Mouse (Mus musculus): ENCODE measurements around the gene Arfgap3. TPM values are rescaled to one million over a fixed set of nuclear protein-coding genes. Genes with fewer than 3 reads are reported as not detected.

The Arfgap3 gene
- polyA plus RNA-seq, 1 experiment from 2014 or later = 41.1 TPM

GRCm38 (mm10) chr15:83251176-83252004, 98.7 kb downstream of the Arfgap3 start, which contains the start of gene A4galt:
Gene A4galt (minus strand): TSS chr15:83251774.
- Histone ChIP-seq H3K36me3 (ENCODE audit: insufficient read depth, low read length) (no peaks in the 10 kb centered on the region), H3K27ac (ENCODE audit: low read length) (peak within 1 kb of the TSS; percentile 65), H3K4me3 (ENCODE audit: low read length) (peak within 1 kb of the TSS; percentile 69), H3K27me3 (ENCODE audit: insufficient read depth, low read length) (peaks cover 16% of the 10 kb centered on the region), H3K4me2 (replicated peaks; ENCODE audit: low read depth, low read length) (peak within 1 kb of the TSS; percentile 92), H3K4me1 (ENCODE audit: insufficient read depth, low read length) (peaks cover 13% of the 10 kb centered on the region; the same call in 1 of the 2 replicates), H3K9ac (replicated peaks; ENCODE audit: low read length) (peak within 1 kb of the TSS; percentile 79), H3K9me3 (ENCODE audit: low read length) (no peaks in the 10 kb centered on the region)
- peak; percentile 66 for ATAC-seq (ENCODE audit: low FRiP score, low TSS enrichment)
- 2% methylated on average over 62 of the region's 66 CpGs for WGBS

GRCm38 (mm10) chr15:83250651-83251175, 99.3 kb downstream of the Arfgap3 start:
- Histone ChIP-seq H3K36me3 (ENCODE audit: insufficient read depth, low read length) (no peaks in the 10 kb centered on the region), H3K9ac (replicated peaks; ENCODE audit: low read length) (peak overlapping the region; percentile 79), H3K27me3 (ENCODE audit: insufficient read depth, low read length) (peaks cover 16% of the 10 kb centered on the region), H3K4me3 (ENCODE audit: low read length) (peak overlapping the region; percentile 69), H3K9me3 (ENCODE audit: low read length) (no peaks in the 10 kb centered on the region), H3K4me2 (replicated peaks; ENCODE audit: low read depth, low read length) (peak overlapping the region; percentile 92), H3K27ac (ENCODE audit: low read length) (peak overlapping the region; percentile 65; the same call in 1 of the 2 replicates), H3K4me1 (ENCODE audit: insufficient read depth, low read length) (peaks cover 13% of the 10 kb centered on the region; the same call in 1 of the 2 replicates)
- WGBS = 1% methylated on average over 20 of the region's 20 CpGs
- ATAC-seq (ENCODE audit: low FRiP score, low TSS enrichment) = no peak

Other genes starting within 250 kb of the Arfgap3 start
- 67.5 and 69.3 TPM in 2 replicates for gene Rrp7a, start 227.4 kb downstream of the Arfgap3 start, polyA plus RNA-seq (2015; fragmentation: Nextera tagmentation; extraction: Ambion mirVana)
- gene Poldip3, start 200.9 kb downstream of the Arfgap3 start, polyA plus RNA-seq (2015; fragmentation: Nextera tagmentation; extraction: Ambion mirVana) = 153 and 161 TPM in 2 replicates
- 172 and 202 TPM in 2 replicates for gene Cyb5r3, start 177.7 kb downstream of the Arfgap3 start, polyA plus RNA-seq (2015; fragmentation: Nextera tagmentation; extraction: Ambion mirVana)
- 22.9 and 26.8 TPM in 2 replicates for gene A4galt, start 98.5 kb downstream of the Arfgap3 start, polyA plus RNA-seq (2015; fragmentation: Nextera tagmentation; extraction: Ambion mirVana)
- 85.4 and 92.0 TPM in 2 replicates for gene Pacsin2, start 114.4 kb upstream of the Arfgap3 start, polyA plus RNA-seq (2015; fragmentation: Nextera tagmentation; extraction: Ambion mirVana)
- 27.3 and 28.2 TPM in 2 replicates for gene Ttll1, start 160.6 kb upstream of the Arfgap3 start, polyA plus RNA-seq (2015; fragmentation: Nextera tagmentation; extraction: Ambion mirVana)
- gene Bik, start 176.6 kb upstream of the Arfgap3 start, polyA plus RNA-seq (2015; fragmentation: Nextera tagmentation; extraction: Ambion mirVana) = 11.7 and 11.9 TPM in 2 replicates
- gene Tspo, start 213.3 kb upstream of the Arfgap3 start, polyA plus RNA-seq (2015; fragmentation: Nextera tagmentation; extraction: Ambion mirVana) = 84.4 and 107 TPM in 2 replicates
- 38.6 and 39.0 TPM in 2 replicates for gene Mcat, start 213.5 kb upstream of the Arfgap3 start, polyA plus RNA-seq (2015; fragmentation: Nextera tagmentation; extraction: Ambion mirVana)
- gene Ttll12, start 244.9 kb upstream of the Arfgap3 start, polyA plus RNA-seq (2015; fragmentation: Nextera tagmentation; extraction: Ambion mirVana) = 38.9 and 40.8 TPM in 2 replicates

All from kidney, embryonic 16.5 days (tissue).